Mouse (Mus musculus) stomach, postnatal 0 days (tissue): ENCODE data around the gene Cmip. TPM values are rescaled to one million over a fixed set of nuclear protein-coding genes. Genes with fewer than 3 reads are reported as not detected.

Experiments
- ATAC-seq: fragments of 200-750 bp; cut with Nextera tagmentation; 2 replicates; pipeline ENCODE4 v1.8.0; 2017; ENCODE audit not compliant: low FRiP score, low TSS enrichment
- DNase-seq: peaks from one replicate; pipeline ENCODE4 v3.0.0-alpha.2; 2016; ENCODE audit warnings: low spot score
- H3K27ac ChIP-seq: fragments of 300-500 bp; sonication (generic); replicated peaks from 2 replicates; pipeline ENCODE4 v1.5.1; 2014; ENCODE audit warnings: mild to moderate bottlenecking, control low read depth
- H3K27me3 ChIP-seq: fragments of 300-500 bp; sonication (generic); 2 replicates; pipeline ENCODE4 v1.6.1; 2014; ENCODE audit warnings: low read length; ENCODE audit not compliant: control insufficient read depth, insufficient read depth
- H3K36me3 ChIP-seq: fragments of 300-500 bp; sonication (generic); 2 replicates; pipeline ENCODE4 v1.6.1; 2014; ENCODE audit warnings: low read length, mixed read lengths; ENCODE audit not compliant: control insufficient read depth, insufficient read depth
- H3K4me1 ChIP-seq: fragments of 300-500 bp; sonication (generic); replicated peaks from 2 replicates; pipeline ENCODE4 v1.6.1; 2014; ENCODE audit warnings: antibody characterized with exemption; ENCODE audit not compliant: control insufficient read depth, insufficient read depth
- H3K4me2 ChIP-seq: fragments of 300-500 bp; sonication (generic); replicated peaks from 2 replicates; pipeline ENCODE4 v1.6.1; 2014; ENCODE audit warnings: low read depth, mild to moderate bottlenecking, control low read depth, moderate library complexity
- H3K4me3 ChIP-seq: fragments of 300-500 bp; sonication (generic); 2 replicates; pipeline ENCODE4 v1.5.1; 2014; ENCODE audit warnings: low read depth, low read length, control low read depth
- H3K9ac ChIP-seq: fragments of 300-500 bp; sonication (generic); 2 replicates; pipeline ENCODE4 v1.6.1; 2014; ENCODE audit warnings: mild to moderate bottlenecking, low read length, control low read depth, mixed read lengths
- H3K9me3 ChIP-seq: fragments of 300-500 bp; sonication (generic); 2 replicates; pipeline ENCODE4 v1.6.1; 2016; ENCODE audit warnings: low read length; ENCODE audit not compliant: control insufficient read depth
- CTCF ChIP-seq: IDR thresholded peaks from 2 replicates; pipeline ENCODE4 v1.5.1; 2016; ENCODE audit warnings: antibody characterized with exemption, low read depth, mild to moderate bottlenecking, moderate library complexity
- EP300 ChIP-seq: optimal IDR thresholded peaks from 2 replicates; pipeline ENCODE3; 2016; ENCODE audit warnings: antibody characterized with exemption
- WGBS: fragments of 180-500 bp; shearing (Covaris S2); extraction: QIAGEN DNeasy Blood & Tissue Kit; methylation state at CpG from one replicate; pipeline ENCODE4 v1.1.7; 2014; 5-methylcytosine and 5-hydroxymethylcytosine counted together
- polyA plus RNA-seq: library from polyadenylated mRNA; unstranded; fragments of >200 nt; fragmentation: Nextera tagmentation; extraction: Ambion mirVana; gene quantifications from 2 replicates; pipeline ENCODE4 v1.2.1, GENCODE M21; 2015

Gene Cmip
- polyA plus RNA-seq, 1 experiment from 2014 or later: 19.9 TPM

DNA sequence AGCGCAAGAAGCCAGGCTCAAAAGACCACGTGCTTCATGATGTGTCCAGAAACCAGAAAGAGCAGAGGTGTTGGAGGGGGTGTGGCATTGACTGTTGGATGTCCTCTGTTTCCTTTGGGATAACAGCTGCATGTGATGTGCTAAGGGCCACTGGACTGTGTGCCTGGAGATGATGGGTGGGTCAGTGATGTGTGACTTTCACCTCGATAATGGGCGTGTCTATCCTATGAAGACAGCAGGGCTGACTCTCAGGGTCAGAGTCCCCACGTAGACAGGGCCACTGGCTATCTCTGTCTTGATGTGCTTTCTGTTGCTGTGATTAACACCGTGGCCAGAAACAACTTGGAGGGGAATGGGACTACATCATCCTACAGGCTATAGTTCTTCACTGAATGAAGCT is 144.0 kb downstream of the Cmip start:
- H3K4me1 ChIP-seq: peaks cover 2% of the 10 kb centered on the region; the same call in 1 of the 2 replicates
- no peak overlapping the region for H3K4me3 ChIP-seq
- no peaks in the 10 kb centered on the region for H3K36me3 ChIP-seq
- H3K27me3 ChIP-seq: no peaks in the 10 kb centered on the region
- H3K4me2 ChIP-seq: no peak overlapping the region
- DNase-seq (no peak), ATAC-seq (no peak)
- 78% methylated on average over 6 of the region's 6 CpGs for WGBS
- TF ChIP-seq CTCF (no peak), EP300 (no peak)
- no peaks in the 10 kb centered on the region for H3K9me3 ChIP-seq
- no peak overlapping the region for H3K9ac ChIP-seq
- no peak overlapping the region for H3K27ac ChIP-seq

GRCm38 (mm10) chr8:117401880-117402279 is 145.0 kb downstream of the Cmip start:
- Histone ChIP-seq H3K27ac (no peak overlapping the region), H3K9ac (no peak overlapping the region), H3K27me3 (no peaks in the 10 kb centered on the region), H3K4me1 (peaks cover 2% of the 10 kb centered on the region; the same call in 1 of the 2 replicates), H3K4me2 (no peak overlapping the region), H3K4me3 (no peak overlapping the region), H3K9me3 (no peaks in the 10 kb centered on the region), H3K36me3 (no peaks in the 10 kb centered on the region)
- DNase-seq (no peak), ATAC-seq (no peak)
- TF ChIP-seq EP300 (no peak), CTCF (no peak)
- 86% methylated on average over 14 of the region's 14 CpGs for WGBS

DNA sequence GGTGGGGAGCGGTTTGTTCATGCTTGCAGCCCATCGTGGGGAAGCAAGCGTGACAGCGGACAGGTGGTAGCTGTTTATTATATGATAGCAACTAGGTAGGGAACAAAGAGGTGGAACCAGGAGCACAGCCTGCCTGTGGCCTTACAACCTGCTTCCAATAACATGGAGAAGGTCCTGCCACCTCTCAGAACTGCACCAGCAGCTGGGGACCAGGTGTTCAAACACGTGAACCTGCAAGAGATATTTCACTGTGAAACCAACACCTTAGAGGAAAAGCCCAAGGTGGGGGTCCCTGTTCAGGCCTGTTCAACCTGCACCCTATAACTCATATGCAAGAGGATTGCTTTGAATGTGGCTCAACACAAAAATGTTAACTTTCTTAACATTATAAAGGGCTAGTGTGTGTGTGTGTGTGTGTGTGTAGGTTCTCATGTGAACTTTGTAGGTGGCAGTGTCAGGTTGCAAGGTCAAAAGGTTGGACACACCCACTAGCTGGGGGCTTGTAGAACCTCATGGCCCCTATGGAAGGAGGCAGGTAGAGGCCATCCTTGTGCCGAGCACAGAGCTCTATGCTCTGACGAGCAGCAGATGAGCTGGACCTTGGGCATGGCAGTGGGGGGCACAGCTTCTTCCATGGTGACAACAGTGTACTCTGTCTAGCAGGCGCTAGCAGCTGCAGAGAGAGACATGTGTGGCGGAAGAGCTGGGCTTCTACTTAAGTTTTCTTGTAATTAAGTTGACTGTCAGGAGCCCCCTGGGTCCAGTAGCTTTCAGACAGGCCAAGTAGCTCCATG is 146.2 kb downstream of the Cmip start:
- WGBS: 55% methylated on average over 9 of the region's 9 CpGs
- Histone ChIP-seq H3K36me3 (no peaks in the 10 kb centered on the region), H3K27ac (no peak overlapping the region), H3K4me3 (no peak overlapping the region), H3K9ac (no peak overlapping the region), H3K4me2 (no peak overlapping the region), H3K27me3 (no peaks in the 10 kb centered on the region), H3K4me1 (peaks cover 2% of the 10 kb centered on the region; the same call in 1 of the 2 replicates), H3K9me3 (no peaks in the 10 kb centered on the region)
- DNase-seq: no peak
- no peak for TF ChIP-seq EP300
- no peak for TF ChIP-seq CTCF
- no peak for ATAC-seq

- H3K27me3 ChIP-seq: no peaks in the 10 kb centered on the region
- no peak for TF ChIP-seq CTCF
- no peak for TF ChIP-seq EP300
- H3K27ac ChIP-seq: no peak overlapping the region
- no peak overlapping the region for H3K4me3 ChIP-seq
- WGBS: 26% methylated on average over 14 of the region's 14 CpGs
- peaks cover 2% of the 10 kb centered on the region; the same call in 1 of the 2 replicates for H3K4me1 ChIP-seq
- no peak overlapping the region for H3K9ac ChIP-seq
- no peak for DNase-seq
- ATAC-seq: no peak; the same call in 1 of the 2 replicates
- 0 out of 2 replicates have a peak overlapping the region, but pooled peaks have one; percentile 2 for H3K4me2 ChIP-seq
- H3K9me3 ChIP-seq: no peaks in the 10 kb centered on the region
- H3K36me3 ChIP-seq: no peaks in the 10 kb centered on the region
These were observed 147.0 kb downstream of the Cmip start for GRCm38 (mm10) chr8:117403705-117404476.

GRCm38 (mm10) chr8:117406081-117406480 is 149.2 kb downstream of the Cmip start:
- Histone ChIP-seq H3K36me3 (no peaks in the 10 kb centered on the region), H3K4me2 (no peak overlapping the region), H3K4me1 (peaks cover 6% of the 10 kb centered on the region; the same call in 1 of the 2 replicates), H3K27ac (no peak overlapping the region), H3K9me3 (no peaks in the 10 kb centered on the region), H3K27me3 (no peaks in the 10 kb centered on the region), H3K9ac (no peak overlapping the region), H3K4me3 (no peak overlapping the region)
- ATAC-seq (no peak), DNase-seq (no peak)
- no peak for TF ChIP-seq CTCF
- no peak for TF ChIP-seq EP300
- WGBS: 90% methylated on average over 3 of the region's 3 CpGs
